Comparison of ENCODE assay signal across 27 mouse cellular contexts in the genomic region with DNA sequence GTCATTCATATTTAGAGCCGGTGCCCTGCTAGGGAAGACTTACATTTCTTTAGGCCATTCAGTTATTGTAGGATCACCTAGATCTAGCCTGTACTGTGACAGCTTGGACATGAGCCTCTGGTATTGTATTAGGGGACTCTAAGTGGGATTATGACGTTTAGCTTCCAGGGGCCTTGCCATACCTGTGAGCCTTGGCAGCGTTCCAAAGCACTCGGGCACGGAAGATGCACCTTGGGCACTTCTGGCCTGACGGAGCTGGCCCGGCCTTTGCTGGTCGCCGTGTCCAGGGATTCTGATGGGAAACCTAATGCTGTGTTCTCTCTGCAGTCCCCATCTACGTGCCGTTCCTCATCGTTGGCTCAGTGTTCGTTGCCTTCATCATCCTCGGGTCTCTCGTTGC. TPM values are rescaled to one million over a fixed set of nuclear protein-coding genes. Genes with fewer than 3 reads are reported as not detected.
DNase-seq lines count a peak whose midpoint lies in the region; ATAC-seq lines count a peak whose summit lies in the region.
"Had no signal": no experiment of that assay in that cellular context is flagged by ENCODE, and none has a peak within 500 bp of the region (broad histone marks: within the 10 kb centered on the region; RNA-seq: fewer than 3 reads in every experiment).

No protein-coding gene starts in this region.

- no peak overlapping the region for H3K27ac ChIP-seq in limb, embryonic 12.5 days
- H3K27ac ChIP-seq in limb, embryonic 10.5 days, result no peak overlapping the region
- H3K27ac ChIP-seq in embryonic facial prominence, embryonic 14.5 days (replicated peaks; ENCODE audit: low read depth, low read length), result no peak overlapping the region
- H3K27ac ChIP-seq in limb, embryonic 13.5 days, result no peak overlapping the region
- H3K27ac ChIP-seq in hindbrain, embryonic 16.5 days (ENCODE audit: low read depth, low read length), result no peak overlapping the region
- H3K27ac ChIP-seq: embryonic facial prominence, embryonic 13.5 days; heart, adult 2 months; heart, embryonic 15.5 days; hindbrain, embryonic 15.5 days; intestine, embryonic 15.5 days; liver, embryonic 12.5 days; midbrain, embryonic 13.5 days; stomach, embryonic 15.5 days had no signal

- H3K36me3 ChIP-seq in limb, embryonic 12.5 days, result peaks cover 37% of the 10 kb centered on the region
- H3K36me3 ChIP-seq in limb, embryonic 10.5 days, result peaks cover 33% of the 10 kb centered on the region
- H3K36me3 ChIP-seq in embryonic facial prominence, embryonic 14.5 days (ENCODE audit: control insufficient read depth, insufficient read depth, low read length), result peaks cover 21% of the 10 kb centered on the region; the same call in 1 of the 2 replicates
- H3K36me3 ChIP-seq in limb, embryonic 13.5 days, result peaks cover 38% of the 10 kb centered on the region
- H3K36me3 ChIP-seq in hindbrain, embryonic 16.5 days (ENCODE audit: control insufficient read depth, insufficient read depth, low read length), result peaks cover 4% of the 10 kb centered on the region
- H3K36me3 ChIP-seq: G1E; heart, embryonic 15.5 days; hindbrain, embryonic 15.5 days; liver, embryonic 12.5 days; stomach, embryonic 15.5 days had no signal

- H3K9ac ChIP-seq in limb, embryonic 12.5 days (replicated peaks), result no peak overlapping the region
- no peak overlapping the region for H3K9ac ChIP-seq in embryonic facial prominence, embryonic 14.5 days (ENCODE audit: low read depth, low read length)
- H3K9ac ChIP-seq in limb, embryonic 13.5 days, result no peak overlapping the region
- H3K9ac ChIP-seq in hindbrain, embryonic 16.5 days (ENCODE audit: low read depth, low read length), result no peak overlapping the region
- H3K9ac ChIP-seq: embryonic facial prominence, embryonic 13.5 days; heart, embryonic 15.5 days; hindbrain, embryonic 15.5 days; intestine, embryonic 15.5 days; liver, embryonic 12.5 days; midbrain, embryonic 13.5 days; stomach, embryonic 15.5 days had no signal

- ATAC-seq in limb, embryonic 12.5 days (ENCODE audit: insufficient number of reproducible peaks, insufficient read depth, low FRiP score, low TSS enrichment, low read depth), result no peak
- ATAC-seq in embryonic facial prominence, embryonic 14.5 days (ENCODE audit: low read depth), result no peak
- no peak for ATAC-seq in limb, embryonic 13.5 days (ENCODE audit: low FRiP score, low read depth)
- ATAC-seq in hindbrain, embryonic 16.5 days, result no peak
- ATAC-seq: intestine, embryonic 15.5 days; liver, embryonic 12.5 days; midbrain, embryonic 13.5 days; Patski had no signal

- DNase-seq in gastrocnemius, postnatal 10 days, result peak; percentile 26
- no peak for DNase-seq in gastrocnemius, postnatal 14 days
- DNase-seq in limb, embryonic 10.5 days (ENCODE audit: low spot score), result no peak
- DNase-seq in embryonic facial prominence, embryonic 14.5 days (ENCODE audit: low spot score), result no peak
- no peak for DNase-seq in right cerebral cortex, adult 2 months (ENCODE audit: low spot score in 2 of 2)
- DNase-seq: adrenal gland, adult 2 months; cerebellum, adult 11 months; gastrocnemius, postnatal 25 days; heart, adult 2 months; heart, postnatal 4 days; kidney, postnatal 36 days; lung, adult 18-20 months; right cerebral cortex, postnatal 4 days; thymus, adult 2 months; thymus, postnatal 4 days had no signal

- intact Hi-C loops in gastrocnemius, postnatal 14 days (cut with DNase I; ENCODE audit: low total_unique reads), result loop anchor here (10.0 kb wide), 1 partner anchor 85 kb away; no protein-coding TSS in a partner anchor

- H3K27me3 ChIP-seq in limb, embryonic 12.5 days, result peaks cover 4% of the 10 kb centered on the region; the same call in 1 of the 2 replicates
- 0 out of 2 replicates have a peak, but pooled peaks cover 5% of the 10 kb centered on the region for H3K27me3 ChIP-seq in limb, embryonic 10.5 days (ENCODE audit: low read depth, poor library complexity, severe bottlenecking)
- H3K27me3 ChIP-seq in embryonic facial prominence, embryonic 14.5 days (replicated peaks; ENCODE audit: control insufficient read depth, insufficient read depth, low read length), result peaks cover 13% of the 10 kb centered on the region; the same call in 1 of the 2 replicates
- peaks cover 10% of the 10 kb centered on the region; the same call in 1 of the 2 replicates for H3K27me3 ChIP-seq in limb, embryonic 13.5 days
- no peaks in the 10 kb centered on the region for H3K27me3 ChIP-seq in hindbrain, embryonic 16.5 days (replicated peaks; ENCODE audit: control insufficient read depth, insufficient read depth, low read length)
- H3K27me3 ChIP-seq: hindbrain, embryonic 15.5 days; intestine, embryonic 15.5 days had no signal

- peaks cover 36% of the 10 kb centered on the region for H3K4me1 ChIP-seq in limb, embryonic 12.5 days (replicated peaks)
- H3K4me1 ChIP-seq in limb, embryonic 10.5 days, result peaks cover 39% of the 10 kb centered on the region
- 0 out of 2 replicates have a peak, but pooled peaks cover 4% of the 10 kb centered on the region for H3K4me1 ChIP-seq in embryonic facial prominence, embryonic 14.5 days (ENCODE audit: control insufficient read depth, insufficient read depth, low read length)
- peaks cover 49% of the 10 kb centered on the region for H3K4me1 ChIP-seq in limb, embryonic 13.5 days
- peaks cover 21% of the 10 kb centered on the region for H3K4me1 ChIP-seq in hindbrain, embryonic 16.5 days (ENCODE audit: control insufficient read depth, insufficient read depth, low read depth, low read length)
- H3K4me1 ChIP-seq: liver, embryonic 12.5 days had no signal

- H3K4me2 ChIP-seq in limb, embryonic 12.5 days, result peak overlapping the region; percentile 72
- 0 out of 2 replicates have a peak overlapping the region, but pooled peaks have one; percentile 77 for H3K4me2 ChIP-seq in embryonic facial prominence, embryonic 14.5 days (ENCODE audit: low read depth, low read length)
- H3K4me2 ChIP-seq in limb, embryonic 13.5 days (replicated peaks), result peak overlapping the region; percentile 81
- no peak overlapping the region for H3K4me2 ChIP-seq in hindbrain, embryonic 16.5 days (ENCODE audit: low read length)
- H3K4me2 ChIP-seq: embryonic facial prominence, embryonic 13.5 days; heart, embryonic 15.5 days; hindbrain, embryonic 15.5 days; intestine, embryonic 15.5 days; liver, embryonic 12.5 days; midbrain, embryonic 13.5 days; stomach, embryonic 15.5 days had no signal

- no peaks in the 10 kb centered on the region for H3K9me3 ChIP-seq in limb, embryonic 12.5 days
- no peaks in the 10 kb centered on the region for H3K9me3 ChIP-seq in limb, embryonic 10.5 days (replicated peaks)
- no peaks in the 10 kb centered on the region for H3K9me3 ChIP-seq in embryonic facial prominence, embryonic 14.5 days (ENCODE audit: control insufficient read depth, low read length)
- H3K9me3 ChIP-seq in limb, embryonic 13.5 days, result no peaks in the 10 kb centered on the region
- H3K9me3 ChIP-seq in hindbrain, embryonic 16.5 days (ENCODE audit: control insufficient read depth, low read length), result no peaks in the 10 kb centered on the region
- H3K9me3 ChIP-seq: embryonic facial prominence, embryonic 13.5 days; heart, embryonic 15.5 days; hindbrain, embryonic 15.5 days; intestine, embryonic 15.5 days; liver, embryonic 12.5 days; midbrain, embryonic 13.5 days; stomach, embryonic 15.5 days had no signal

- H3K4me3 ChIP-seq in limb, embryonic 12.5 days (replicated peaks), result peak overlapping the region; percentile 78; the same call in 1 of the 2 replicates
- H3K4me3 ChIP-seq in limb, embryonic 10.5 days, result no peak overlapping the region
- no peak overlapping the region for H3K4me3 ChIP-seq in embryonic facial prominence, embryonic 14.5 days (ENCODE audit: low read depth, low read length)
- peak overlapping the region; percentile 78 for H3K4me3 ChIP-seq in limb, embryonic 13.5 days
- no peak overlapping the region for H3K4me3 ChIP-seq in hindbrain, embryonic 16.5 days (ENCODE audit: low read length)
- H3K4me3 ChIP-seq: embryonic facial prominence, embryonic 13.5 days; heart, adult 2 months; heart, embryonic 15.5 days; hindbrain, embryonic 15.5 days; intestine, embryonic 15.5 days; liver, embryonic 12.5 days; midbrain, embryonic 13.5 days; stomach, embryonic 15.5 days had no signal

- 88% methylated on average over 15 of the region's 15 CpGs for WGBS in limb, embryonic 12.5 days
- WGBS in limb, embryonic 10.5 days, result 93% methylated on average over 15 of the region's 15 CpGs
- 86% methylated on average over 15 of the region's 15 CpGs for WGBS in embryonic facial prominence, embryonic 14.5 days
- 85% methylated on average over 15 of the region's 15 CpGs for WGBS in limb, embryonic 13.5 days
- 88% methylated on average over 15 of the region's 15 CpGs for WGBS in hindbrain, embryonic 16.5 days

RNA-seq across cellular contexts. Expression of a gene that starts 4.2 kb away (rescaled TPM):
- 10 to 100 TPM; 69.9 to 72.4 TPM for total RNA-seq in gastrocnemius, postnatal 10 days (2021)
- total RNA-seq in gastrocnemius, postnatal 14 days (2021), result 10 to 100 TPM; 47.3 to 50.9 TPM
- 89.9 and 96.0 TPM in 2 replicates for polyA plus RNA-seq in limb, embryonic 12.5 days (2016; fragmentation: Nextera tagmentation; extraction: Ambion mirVana)
- polyA plus RNA-seq in limb, embryonic 10.5 days (2016; fragmentation: Nextera tagmentation; extraction: Ambion mirVana), result 13.0 and 22.5 TPM in 2 replicates
- 33.9 and 36.5 TPM in 2 replicates for polyA plus RNA-seq in embryonic facial prominence, embryonic 14.5 days (2014; fragmentation: Nextera tagmentation; extraction: Ambion mirVana)
- 46.6 and 54.2 TPM in 2 replicates for polyA plus RNA-seq in limb, embryonic 13.5 days (2015; fragmentation: Nextera tagmentation; extraction: Ambion mirVana)
- 3.0 and 4.9 TPM in 2 replicates for polyA plus RNA-seq in hindbrain, embryonic 16.5 days (2015; fragmentation: Nextera tagmentation; extraction: Ambion mirVana)
- polyA plus RNA-seq: Patski had no signal

RNA-seq across cellular contexts. Expression of a gene that starts 31.5 kb away (rescaled TPM):
- 10 to 100 TPM; 19.4 to 25.5 TPM for total RNA-seq in gastrocnemius, postnatal 10 days (2021)
- 10 to 100 TPM; 19.3 to 20.3 TPM for total RNA-seq in gastrocnemius, postnatal 14 days (2021)
- polyA plus RNA-seq in limb, embryonic 12.5 days (2016; fragmentation: Nextera tagmentation; extraction: Ambion mirVana), result 33.1 and 35.5 TPM in 2 replicates
- 27.3 and 29.2 TPM in 2 replicates for polyA plus RNA-seq in limb, embryonic 10.5 days (2016; fragmentation: Nextera tagmentation; extraction: Ambion mirVana)
- 32.1 and 33.1 TPM in 2 replicates for polyA plus RNA-seq in embryonic facial prominence, embryonic 14.5 days (2014; fragmentation: Nextera tagmentation; extraction: Ambion mirVana)
- polyA plus RNA-seq in limb, embryonic 13.5 days (2015; fragmentation: Nextera tagmentation; extraction: Ambion mirVana), result 35.0 and 35.1 TPM in 2 replicates
- polyA plus RNA-seq in hindbrain, embryonic 16.5 days (2015; fragmentation: Nextera tagmentation; extraction: Ambion mirVana), result 26.3 and 32.3 TPM in 2 replicates

Comparison
In these comparisons a context has a peak if more than half of its experiments do, and no peak if none do; other contexts are left out.
1. H3K4me3 ChIP-seq: peak in limb, embryonic 12.5 days (single experiment) and limb, embryonic 13.5 days (single experiment); none in limb, embryonic 10.5 days (single experiment), embryonic facial prominence, embryonic 14.5 days (single experiment) and hindbrain, embryonic 16.5 days (single experiment).